Mouse (Mus musculus) heart, postnatal 36 days (tissue): ENCODE data around the gene Dedd2. TPM values are rescaled to one million over a fixed set of nuclear protein-coding genes. Genes with fewer than 3 reads are reported as not detected.

Experiments used
- DNase-seq, 2 experiments: peaks; one replicate each; pipeline ENCODE4 v3.0.0; 2021 to 2022
- intact Hi-C: fragments of 180-260 bp; cut with DNase I; formaldehyde crosslinking; loops from one replicate; pipeline ENCODE4 v1.15.1; 2025
- total RNA-seq, 2 experiments: library from RNA; stranded (reverse); gene quantifications; 2 replicates each; pipeline ENCODE4 v1.2.3; 2021

Gene Dedd2
- total RNA-seq, 2 experiments from 2014 or later = 17.3 to 22.2 TPM

GRCm38 (mm10) chr7:25187662-25188650 is 32.5 kb downstream of the Dedd2 start:
- DNase-seq = peak; percentile 86 to 88
- intact Hi-C loops = loop anchor here (1.0 to 2.0 kb wide), 3 partner anchors 54 to 157 kb away; no protein-coding TSS in a partner anchor

GRCm38 (mm10) chr7:25184091-25184490 is 36.3 kb downstream of the Dedd2 start:
- DNase-seq = no peak
- intact Hi-C loops = no loop called here

DNA sequence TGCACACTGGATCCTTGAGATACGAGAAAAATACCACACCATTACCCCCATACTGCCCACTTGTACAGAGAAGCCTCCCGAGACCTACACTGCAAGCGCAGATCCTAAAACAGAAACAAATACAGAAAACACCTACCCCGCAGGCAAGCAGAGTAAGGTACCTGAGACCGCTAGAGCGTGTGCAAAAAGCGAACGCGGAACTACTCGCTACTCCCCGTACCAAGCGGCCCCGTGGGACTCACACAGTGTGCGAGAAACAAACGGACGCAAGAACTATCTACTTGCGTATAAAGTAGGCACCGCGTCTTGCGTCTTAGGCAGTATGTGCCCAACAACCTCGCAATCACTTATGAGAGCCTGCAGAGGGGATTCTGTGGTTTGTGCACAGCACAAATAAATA is 38.6 kb downstream of the Dedd2 start:
- no peak for DNase-seq
- intact Hi-C loops = no loop called here

DNA sequence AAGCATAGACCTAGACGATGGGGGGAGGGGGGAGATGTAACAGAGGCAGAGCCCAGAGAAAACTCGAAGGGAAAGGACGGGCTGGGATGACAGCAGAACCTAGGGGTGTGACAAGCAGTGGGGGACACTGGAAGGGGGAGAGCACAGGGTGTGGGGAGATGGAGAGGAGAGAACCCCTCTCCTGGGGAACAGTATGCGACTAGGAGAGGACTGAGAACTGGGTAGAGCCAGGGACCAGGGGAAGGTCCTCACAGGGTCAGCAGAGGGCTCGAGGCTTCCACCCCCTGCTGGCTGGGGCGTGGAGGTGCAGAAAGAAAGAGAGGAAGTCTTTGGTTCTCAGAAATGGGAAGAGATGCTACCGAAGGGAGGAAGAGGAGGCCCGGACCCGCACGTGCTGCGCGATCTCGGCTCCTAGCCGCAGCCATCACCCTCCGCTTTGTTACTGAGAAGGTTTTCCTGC is 39.1 kb downstream of the Dedd2 start:
- intact Hi-C loops = no loop called here
- peak in 1 of 2 experiments; percentile 44 for DNase-seq

GRCm38 (mm10) chr7:25180512-25180911 is 39.9 kb downstream of the Dedd2 start:
- intact Hi-C loops = no loop called here
- no peak for DNase-seq

GRCm38 (mm10) chr7:25179606-25180161 is 40.7 kb downstream of the Dedd2 start, which contains the start of gene Pou2f2:
Gene Pou2f2 (minus strand): TSS chr7:25179726.
- intact Hi-C loops = no loop called here
- DNase-seq = peak; percentile 70 to 73

DNA sequence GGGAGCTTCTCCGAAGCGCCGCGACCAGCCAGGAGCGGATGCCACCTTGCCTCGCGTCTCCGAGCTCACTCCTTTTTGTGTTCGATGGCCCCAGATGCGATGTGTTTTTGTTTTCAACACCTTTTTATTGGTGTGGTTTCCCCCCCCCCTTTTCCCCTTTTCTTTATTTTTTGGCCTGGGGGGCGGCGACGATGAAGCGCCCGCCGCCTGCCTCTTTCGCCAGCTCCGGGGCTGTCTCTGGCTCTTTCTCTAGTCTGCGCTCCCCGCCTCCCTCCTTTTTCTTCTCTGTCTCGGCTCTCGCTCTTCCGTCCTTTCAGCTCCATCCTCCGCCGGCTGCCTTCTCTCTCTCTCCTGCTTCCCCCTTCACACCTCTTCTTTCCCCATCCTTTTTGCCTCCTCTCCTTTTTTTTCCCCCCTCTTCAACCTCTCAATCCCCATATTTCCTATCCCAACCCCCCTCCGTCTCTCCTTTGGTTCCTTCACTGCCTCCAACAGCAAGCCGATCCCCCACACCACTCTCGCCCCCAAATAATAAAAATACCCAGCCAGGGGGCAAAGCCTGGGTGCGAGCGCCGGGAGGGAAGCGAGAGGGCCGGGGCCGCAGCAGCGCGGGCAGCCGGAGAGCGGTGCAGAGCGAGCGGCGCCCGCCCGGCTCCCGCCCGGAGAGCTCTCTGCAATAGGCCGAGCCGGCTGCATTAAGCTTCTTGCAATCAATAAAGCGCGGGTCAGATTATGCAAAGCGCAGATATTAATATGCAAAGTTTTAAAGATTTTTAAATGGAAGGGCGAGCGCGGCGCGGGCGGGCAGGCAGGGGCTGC is 41.4 kb downstream of the Dedd2 start:
- intact Hi-C loops = no loop called here
- DNase-seq = no peak

- intact Hi-C loops = no loop called here
- DNase-seq = no peak
Observed at GRCm38 (mm10) chr7:25178317-25178716, 42.1 kb downstream of the Dedd2 start.

DNA sequence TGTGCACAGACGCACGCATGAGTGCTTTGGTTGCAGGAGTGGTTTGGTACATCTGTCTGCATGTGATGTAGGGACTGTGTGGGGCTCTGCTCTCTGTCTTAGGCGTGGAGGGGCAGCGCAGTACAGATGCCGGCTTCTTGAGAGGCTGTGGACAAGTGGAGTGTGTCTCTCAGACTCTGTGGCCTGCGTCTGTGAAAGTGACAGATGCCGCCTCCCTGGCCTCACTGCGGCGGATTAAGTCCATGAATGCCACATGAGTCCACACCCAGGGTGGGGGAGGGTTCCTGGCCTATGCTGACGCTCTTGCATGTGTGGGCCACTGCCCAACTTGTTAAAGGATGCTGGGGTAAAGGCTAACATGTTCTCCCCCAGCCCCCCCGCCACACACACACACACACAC is 46.1 kb downstream of the Dedd2 start:
- DNase-seq = no peak
- intact Hi-C loops = no loop called here

GRCm38 (mm10) chr7:25172669-25173068 is 47.7 kb downstream of the Dedd2 start:
- no peak for DNase-seq
- intact Hi-C loops = no loop called here

GRCm38 (mm10) chr7:25170583-25170982 is 49.8 kb downstream of the Dedd2 start:
- no peak for DNase-seq

GRCm38 (mm10) chr7:25166106-25166505 is 54.3 kb downstream of the Dedd2 start:
- intact Hi-C loops = no loop called here
- DNase-seq = no peak

More at GRCm38 (mm10) chr7:25170583-25170982, 49.8 kb downstream of the Dedd2 start:
- intact Hi-C loops = no loop called here

- intact Hi-C loops = no loop called here
- no peak for DNase-seq
Observed at GRCm38 (mm10) chr7:25156158-25156648, 64.2 kb downstream of the Dedd2 start.

GRCm38 (mm10) chr7:25155469-25156157 is 64.8 kb downstream of the Dedd2 start:
- DNase-seq = no peak
- intact Hi-C loops = no loop called here

- no peak for DNase-seq
- intact Hi-C loops = no loop called here
Observed at GRCm38 (mm10) chr7:25154648-25155047, 65.8 kb downstream of the Dedd2 start.

- intact Hi-C loops = no loop called here
- no peak for DNase-seq
Observed at GRCm38 (mm10) chr7:25153841-25154240, 66.6 kb downstream of the Dedd2 start.

GRCm38 (mm10) chr7:25151916-25152556 is 68.4 kb downstream of the Dedd2 start:
- DNase-seq = no peak
- intact Hi-C loops = no loop called here

GRCm38 (mm10) chr7:25151009-25151408 is 69.4 kb downstream of the Dedd2 start:
- no peak for DNase-seq
- intact Hi-C loops = no loop called here

- intact Hi-C loops = no loop called here
- no peak for DNase-seq
Observed at GRCm38 (mm10) chr7:25150151-25150663, 70.2 kb downstream of the Dedd2 start.
